Mouse (Mus musculus): ENCODE data around the gene Vdr. TPM values are rescaled to one million over a fixed set of nuclear protein-coding genes. Genes with fewer than 3 reads are reported as not detected.

The Vdr gene
- polyA plus RNA-seq, 1 experiment from 2014 or later: 1.2 TPM

DNA sequence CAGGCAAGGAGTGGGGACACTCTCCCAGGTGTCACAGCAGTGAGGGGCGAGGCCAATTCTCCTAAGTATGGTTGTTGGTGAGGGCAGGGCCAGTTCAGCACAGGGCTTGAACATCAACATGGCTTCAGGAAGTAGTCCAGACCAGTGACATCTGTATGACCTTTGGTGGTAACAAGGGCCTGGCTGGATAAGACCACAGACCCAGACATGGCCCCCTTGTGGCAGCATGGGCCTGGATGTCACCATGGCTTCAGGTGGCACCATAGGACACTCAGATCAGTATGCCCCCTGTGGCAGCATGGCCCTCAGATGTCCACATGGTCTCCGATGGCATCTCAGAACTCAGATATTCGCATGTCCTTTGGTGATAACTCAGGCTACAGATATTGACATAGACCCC, 58.1 kb downstream of the Vdr start:
- no peak overlapping the region for H3K4me2 ChIP-seq
- H3K27me3 ChIP-seq (replicated peaks; ENCODE audit: control insufficient read depth, insufficient read depth, low read length): no peaks in the 10 kb centered on the region
- DNase-seq (ENCODE audit: low spot score) (no peak), ATAC-seq (replicated peaks; ENCODE audit: low FRiP score) (no peak)
- H3K36me3 ChIP-seq (ENCODE audit: control insufficient read depth, insufficient read depth, low read length): no peaks in the 10 kb centered on the region
- no peak overlapping the region for H3K9ac ChIP-seq (ENCODE audit: low read depth, low read length)
- H3K27ac ChIP-seq (ENCODE audit: low read depth, low read length): no peak overlapping the region
- peaks cover 10% of the 10 kb centered on the region for H3K4me1 ChIP-seq (replicated peaks; ENCODE audit: control insufficient read depth, insufficient read depth, low read length)
- WGBS: 90% methylated on average over 3 of the region's 3 CpGs
- no peaks in the 10 kb centered on the region for H3K9me3 ChIP-seq (ENCODE audit: control insufficient read depth, low read length)
- no peak overlapping the region for H3K4me3 ChIP-seq (ENCODE audit: low read depth, low read length)

DNA sequence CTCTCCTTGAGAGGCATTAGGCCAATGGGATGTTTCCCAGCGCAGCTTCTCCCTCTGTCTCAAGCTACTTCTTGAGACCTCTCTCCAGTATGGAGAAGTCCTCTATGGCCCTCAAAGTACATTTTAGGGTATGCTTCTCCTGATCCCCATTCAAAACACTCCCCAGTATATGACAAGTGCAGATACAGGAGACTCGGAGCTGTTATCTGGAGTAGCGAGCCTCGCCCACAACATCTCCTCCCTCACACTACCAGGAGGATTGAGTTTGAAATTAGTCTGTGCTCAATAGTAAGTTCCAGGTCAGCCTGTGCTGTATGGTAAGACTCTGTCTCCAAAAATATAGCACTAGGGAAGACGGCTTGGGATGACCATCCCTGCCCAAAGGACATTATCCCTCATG, 59.4 kb downstream of the Vdr start:
- H3K4me3 ChIP-seq (ENCODE audit: low read depth, low read length): no peak overlapping the region
- H3K9me3 ChIP-seq (ENCODE audit: control insufficient read depth, low read length): no peaks in the 10 kb centered on the region
- H3K9ac ChIP-seq (ENCODE audit: low read depth, low read length): no peak overlapping the region
- peak; percentile 42; the same call in 1 of the 2 replicates for ATAC-seq (replicated peaks; ENCODE audit: low FRiP score)
- 57% methylated on average over 5 of the region's 5 CpGs for WGBS
- no peak for DNase-seq (ENCODE audit: low spot score)
- no peaks in the 10 kb centered on the region for H3K36me3 ChIP-seq (ENCODE audit: control insufficient read depth, insufficient read depth, low read length)
- H3K27ac ChIP-seq (ENCODE audit: low read depth, low read length): no peak overlapping the region
- H3K4me2 ChIP-seq: peak overlapping the region; percentile 37
- no peaks in the 10 kb centered on the region for H3K27me3 ChIP-seq (replicated peaks; ENCODE audit: control insufficient read depth, insufficient read depth, low read length)
- H3K4me1 ChIP-seq (replicated peaks; ENCODE audit: control insufficient read depth, insufficient read depth, low read length): peaks cover 21% of the 10 kb centered on the region

DNA sequence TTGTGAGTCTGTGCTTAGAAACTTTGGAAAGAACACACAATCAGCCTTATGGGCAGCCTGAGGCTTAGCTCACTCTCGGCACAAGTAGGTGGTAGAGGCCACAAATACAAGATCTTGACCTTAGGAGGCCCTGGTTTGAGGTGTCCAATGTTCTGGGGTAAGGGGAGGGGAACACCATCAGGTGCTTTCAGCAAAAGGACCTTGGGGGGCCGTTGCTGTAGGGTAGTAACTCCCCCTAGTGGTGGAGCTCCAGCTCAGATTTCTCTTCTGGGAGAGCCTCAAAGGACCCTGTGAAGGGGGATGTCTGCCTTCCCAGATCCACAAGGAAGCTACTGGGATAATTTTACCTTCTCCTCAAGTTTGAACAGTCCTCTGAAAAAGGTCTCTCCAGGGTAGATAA, 60.0 kb downstream of the Vdr start:
- Histone ChIP-seq H3K27me3 (replicated peaks; ENCODE audit: control insufficient read depth, insufficient read depth, low read length) (no peaks in the 10 kb centered on the region), H3K27ac (ENCODE audit: low read depth, low read length) (no peak overlapping the region), H3K36me3 (ENCODE audit: control insufficient read depth, insufficient read depth, low read length) (no peaks in the 10 kb centered on the region), H3K4me2 (peak overlapping the region; percentile 37; the same call in 1 of the 2 replicates), H3K4me1 (replicated peaks; ENCODE audit: control insufficient read depth, insufficient read depth, low read length) (peaks cover 23% of the 10 kb centered on the region), H3K4me3 (ENCODE audit: low read depth, low read length) (no peak overlapping the region), H3K9me3 (ENCODE audit: control insufficient read depth, low read length) (no peaks in the 10 kb centered on the region), H3K9ac (ENCODE audit: low read depth, low read length) (no peak overlapping the region)
- ATAC-seq (replicated peaks; ENCODE audit: low FRiP score) (no peak), DNase-seq (ENCODE audit: low spot score) (no peak)
- WGBS: 8% methylated on average over 2 of the region's 2 CpGs

DNA sequence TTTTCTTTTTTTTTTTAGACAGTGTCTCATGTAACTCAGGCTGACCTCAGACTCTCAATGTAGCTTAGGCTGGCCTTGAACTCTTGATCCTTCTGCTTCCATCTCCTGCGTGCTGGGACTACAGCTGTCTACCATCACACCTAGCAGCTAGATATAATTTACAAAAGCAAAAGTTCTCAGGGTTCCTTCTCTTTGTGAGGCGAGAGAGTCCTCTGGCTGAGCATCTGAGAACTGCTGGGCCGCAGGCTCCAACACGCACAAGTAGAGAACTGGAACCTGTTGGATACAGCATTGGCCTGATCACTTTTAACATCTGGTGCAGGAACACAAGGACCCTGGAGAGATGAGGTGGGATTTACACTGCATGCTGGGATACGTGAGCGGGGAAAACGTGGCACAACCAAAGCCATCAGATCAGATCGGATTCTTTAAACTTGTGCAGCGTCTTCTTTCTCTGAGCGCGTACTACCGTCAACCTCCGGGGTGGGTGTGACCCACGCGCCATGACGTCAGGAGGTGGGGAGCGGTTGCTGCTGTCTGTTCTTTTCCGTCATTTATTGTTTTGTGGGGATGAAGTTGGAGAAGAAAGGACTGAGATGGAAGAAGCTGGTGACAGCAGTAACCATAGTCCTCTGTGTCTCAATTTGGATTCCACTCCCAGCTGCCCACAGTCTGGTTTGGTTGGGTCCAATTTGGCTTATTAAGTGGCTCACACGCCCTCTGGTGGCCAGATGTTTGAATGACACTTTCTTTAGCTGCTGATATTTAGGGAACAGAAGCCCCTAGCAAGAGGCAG, 61.1 kb downstream of the Vdr start:
- H3K9me3 ChIP-seq (ENCODE audit: control insufficient read depth, low read length): no peaks in the 10 kb centered on the region
- peak; percentile 75 for DNase-seq (ENCODE audit: low spot score)

DNA sequence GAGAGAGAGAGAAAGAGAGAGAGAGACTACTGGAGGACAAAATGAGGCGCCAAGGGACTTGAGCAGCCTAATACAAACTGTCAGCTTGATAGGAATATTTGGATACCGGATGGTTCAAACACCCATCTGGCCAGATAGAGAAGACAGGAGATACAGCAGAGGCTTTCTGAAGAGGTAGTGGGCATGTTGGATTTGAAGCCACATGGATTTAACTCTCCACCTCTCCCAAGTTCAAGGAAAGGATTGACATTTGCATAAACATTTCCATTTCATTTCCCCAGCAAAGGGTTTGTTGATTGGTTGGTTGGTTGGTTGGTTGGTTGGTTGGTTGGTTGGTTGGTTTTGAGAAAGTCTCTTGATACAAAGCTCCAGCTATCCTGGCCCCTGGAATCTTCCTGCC, 62.6 kb downstream of the Vdr start:
- no peak for ATAC-seq (replicated peaks; ENCODE audit: low FRiP score)
- no peak for DNase-seq (ENCODE audit: low spot score)
- Histone ChIP-seq H3K27ac (ENCODE audit: low read depth, low read length) (peak overlapping the region; percentile 85), H3K4me1 (replicated peaks; ENCODE audit: control insufficient read depth, insufficient read depth, low read length) (peaks cover 38% of the 10 kb centered on the region), H3K4me2 (peak overlapping the region; percentile 61), H3K4me3 (ENCODE audit: low read depth, low read length) (peak overlapping the region; percentile 43), H3K36me3 (ENCODE audit: control insufficient read depth, insufficient read depth, low read length) (no peaks in the 10 kb centered on the region), H3K9ac (ENCODE audit: low read depth, low read length) (peak overlapping the region; percentile 67), H3K9me3 (ENCODE audit: control insufficient read depth, low read length) (no peaks in the 10 kb centered on the region), H3K27me3 (replicated peaks; ENCODE audit: control insufficient read depth, insufficient read depth, low read length) (no peaks in the 10 kb centered on the region)
- WGBS: 63% methylated on average over 2 of the region's 2 CpGs

More for the DNA sequence above, 61.1 kb downstream of the Vdr start:
- WGBS: 9% methylated on average over 19 of the region's 19 CpGs
- Histone ChIP-seq H3K36me3 (ENCODE audit: control insufficient read depth, insufficient read depth, low read length) (no peaks in the 10 kb centered on the region), H3K4me2 (peak overlapping the region; percentile 71), H3K9ac (ENCODE audit: low read depth, low read length) (peak overlapping the region; percentile 37), H3K4me3 (ENCODE audit: low read depth, low read length) (peak overlapping the region; percentile 37), H3K27me3 (replicated peaks; ENCODE audit: control insufficient read depth, insufficient read depth, low read length) (no peaks in the 10 kb centered on the region), H3K27ac (ENCODE audit: low read depth, low read length) (peak overlapping the region; percentile 36; the same call in 1 of the 2 replicates), H3K4me1 (replicated peaks; ENCODE audit: control insufficient read depth, insufficient read depth, low read length) (peaks cover 30% of the 10 kb centered on the region)
- peak; percentile 44; the same call in 1 of the 2 replicates for ATAC-seq (replicated peaks; ENCODE audit: low FRiP score)

DNA sequence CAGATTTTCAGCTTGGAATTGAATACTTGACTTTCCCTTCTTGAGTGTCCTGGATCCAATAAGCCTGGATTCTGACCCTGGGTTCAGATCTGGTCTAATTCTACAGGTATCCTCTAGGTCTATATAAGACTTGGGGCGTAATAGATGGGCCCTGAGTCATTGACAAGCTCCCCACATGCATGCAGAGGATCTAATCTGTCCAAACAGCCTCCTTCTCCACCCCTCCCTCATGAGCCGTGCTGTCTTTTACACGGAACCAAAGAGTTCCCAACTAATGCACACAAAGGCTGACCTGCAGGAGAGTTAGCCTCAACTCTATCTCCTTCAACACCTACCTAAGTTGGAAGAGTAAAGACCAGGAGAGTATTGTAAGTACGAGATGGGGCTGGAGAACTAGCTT, 63.1 kb downstream of the Vdr start:
- Histone ChIP-seq H3K4me1 (replicated peaks; ENCODE audit: control insufficient read depth, insufficient read depth, low read length) (peaks cover 38% of the 10 kb centered on the region), H3K27me3 (replicated peaks; ENCODE audit: control insufficient read depth, insufficient read depth, low read length) (no peaks in the 10 kb centered on the region), H3K4me3 (ENCODE audit: low read depth, low read length) (peak overlapping the region; percentile 43), H3K9ac (ENCODE audit: low read depth, low read length) (peak overlapping the region; percentile 67), H3K36me3 (ENCODE audit: control insufficient read depth, insufficient read depth, low read length) (no peaks in the 10 kb centered on the region), H3K27ac (ENCODE audit: low read depth, low read length) (peak overlapping the region; percentile 85), H3K4me2 (peak overlapping the region; percentile 61), H3K9me3 (ENCODE audit: control insufficient read depth, low read length) (no peaks in the 10 kb centered on the region)
- DNase-seq (ENCODE audit: low spot score): no peak
- 51% methylated on average over 4 of the region's 4 CpGs for WGBS
- ATAC-seq (replicated peaks; ENCODE audit: low FRiP score): peak; percentile 68

DNA sequence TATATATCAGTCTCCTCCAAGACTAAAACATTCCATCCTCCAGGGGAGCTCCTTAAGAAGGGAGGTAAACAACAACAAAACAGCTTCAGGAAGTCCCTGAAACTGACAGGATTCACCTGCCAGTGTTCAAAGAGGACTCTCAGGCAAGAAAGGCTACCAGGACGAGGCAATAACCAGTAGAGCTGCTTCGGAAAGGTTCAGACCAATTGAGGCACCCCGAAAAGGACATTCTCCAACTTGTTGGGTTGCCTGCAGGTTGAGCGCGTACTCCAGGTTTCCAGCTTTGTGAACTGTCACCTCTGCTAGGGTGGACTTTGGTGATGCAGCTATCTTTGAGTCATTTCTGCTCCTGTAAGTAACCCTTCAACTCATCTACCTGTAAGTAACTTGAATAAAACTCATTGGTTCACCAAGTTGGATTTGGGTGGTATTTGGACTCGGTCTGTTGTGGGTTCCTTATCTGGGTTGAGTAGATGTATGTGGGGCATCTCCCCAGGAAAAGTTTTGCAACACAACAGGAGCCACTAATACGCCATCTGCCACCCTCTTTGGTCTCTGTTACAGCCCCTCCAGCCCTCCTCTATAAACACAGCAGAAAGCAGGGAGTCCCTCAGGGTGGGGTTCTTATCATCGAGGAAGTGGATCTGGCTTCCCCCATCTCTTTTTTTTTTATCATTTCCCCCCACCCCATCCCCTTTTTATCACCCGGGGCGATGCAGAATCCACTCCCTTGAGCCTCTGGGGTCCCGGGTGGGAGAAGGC, 64.1 kb downstream of the Vdr start:
- H3K27ac ChIP-seq (ENCODE audit: low read depth, low read length): peak overlapping the region; percentile 85

DNA sequence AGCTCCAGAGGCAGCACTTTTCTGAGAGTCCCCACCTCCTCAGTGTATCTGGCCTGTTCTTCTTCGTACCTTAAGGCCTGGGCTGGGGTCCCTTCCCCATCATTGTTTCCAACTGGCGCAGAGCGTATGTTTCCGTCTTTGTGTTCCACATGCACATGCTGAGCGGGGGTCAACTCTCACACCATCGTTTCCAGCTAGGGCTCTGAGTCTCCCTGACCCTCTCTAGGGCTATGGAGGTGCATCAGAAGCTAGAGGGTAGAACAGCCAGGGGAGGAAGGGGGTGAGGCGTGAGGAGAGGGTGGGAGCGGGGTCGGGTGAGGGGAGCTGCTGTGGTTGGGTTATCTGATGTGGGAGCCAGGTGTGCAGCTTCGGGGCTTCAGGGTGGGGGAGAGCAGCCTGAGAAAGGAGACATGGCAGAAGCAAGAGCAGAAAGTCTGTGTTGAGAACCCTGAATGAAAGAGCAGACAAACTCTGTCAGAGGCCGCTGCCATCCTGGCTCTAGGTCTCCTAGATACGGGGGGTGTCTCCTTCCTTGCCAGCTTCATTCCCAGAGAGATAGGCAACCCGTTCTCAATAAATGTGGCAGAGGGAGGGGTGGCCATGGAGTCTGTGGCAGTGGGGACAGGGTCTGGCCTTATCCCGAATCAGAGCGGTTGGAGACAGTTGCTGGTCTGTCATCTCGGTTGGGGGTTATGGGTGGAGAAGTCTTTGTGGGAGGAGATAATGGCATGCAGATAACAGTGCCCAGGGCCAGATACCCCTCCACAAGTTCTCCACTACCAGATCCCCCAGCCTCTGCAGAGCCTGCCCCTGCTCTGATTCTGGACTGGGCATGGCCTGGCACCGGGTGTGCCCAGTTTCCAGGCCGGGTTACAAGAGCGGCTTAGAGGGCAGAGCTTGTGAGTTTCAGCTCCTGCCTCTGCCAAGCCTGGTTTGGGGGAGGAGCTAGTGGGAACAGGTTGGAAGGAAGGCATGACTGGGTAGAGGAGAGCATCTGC, 66.1 kb downstream of the Vdr start, which contains the start of gene Hdac7:
Gene Hdac7 (minus strand): TSS at position 466 of the 998 bp plus-strand sequence.
- Histone ChIP-seq H3K27me3 (replicated peaks; ENCODE audit: control insufficient read depth, insufficient read depth, low read length) (no peaks in the 10 kb centered on the region), H3K4me2 (peak within 1 kb of the TSS; percentile 70), H3K27ac (ENCODE audit: low read depth, low read length) (peak within 1 kb of the TSS; percentile 85), H3K9ac (ENCODE audit: low read depth, low read length) (peak within 1 kb of the TSS; percentile 74), H3K4me3 (ENCODE audit: low read depth, low read length) (peak within 1 kb of the TSS; percentile 47), H3K9me3 (ENCODE audit: control insufficient read depth, low read length) (no peaks in the 10 kb centered on the region), H3K36me3 (ENCODE audit: control insufficient read depth, insufficient read depth, low read length) (no peaks in the 10 kb centered on the region), H3K4me1 (replicated peaks; ENCODE audit: control insufficient read depth, insufficient read depth, low read length) (peaks cover 62% of the 10 kb centered on the region)
- DNase-seq (ENCODE audit: low spot score) (no peak), ATAC-seq (replicated peaks; ENCODE audit: low FRiP score) (peak; percentile 79)
- 36% methylated on average over 19 of the region's 19 CpGs for WGBS

More for the DNA sequence above, 64.1 kb downstream of the Vdr start:
- Histone ChIP-seq H3K4me2 (peak overlapping the region; percentile 61), H3K9me3 (ENCODE audit: control insufficient read depth, low read length) (no peaks in the 10 kb centered on the region), H3K9ac (ENCODE audit: low read depth, low read length) (peak overlapping the region; percentile 67; the same call in 1 of the 2 replicates), H3K27me3 (replicated peaks; ENCODE audit: control insufficient read depth, insufficient read depth, low read length) (no peaks in the 10 kb centered on the region), H3K4me3 (ENCODE audit: low read depth, low read length) (peak overlapping the region; percentile 8; the same call in 1 of the 2 replicates), H3K36me3 (ENCODE audit: control insufficient read depth, insufficient read depth, low read length) (no peaks in the 10 kb centered on the region), H3K4me1 (replicated peaks; ENCODE audit: control insufficient read depth, insufficient read depth, low read length) (peaks cover 46% of the 10 kb centered on the region)
- WGBS: 62% methylated on average over 11 of the region's 11 CpGs
- ATAC-seq (replicated peaks; ENCODE audit: low FRiP score) (no peak), DNase-seq (ENCODE audit: low spot score) (no peak)

All from liver, embryonic 11.5 days (tissue).